Comparison of ENCODE assay signal across 9 mouse cellular contexts in the genomic region with DNA sequence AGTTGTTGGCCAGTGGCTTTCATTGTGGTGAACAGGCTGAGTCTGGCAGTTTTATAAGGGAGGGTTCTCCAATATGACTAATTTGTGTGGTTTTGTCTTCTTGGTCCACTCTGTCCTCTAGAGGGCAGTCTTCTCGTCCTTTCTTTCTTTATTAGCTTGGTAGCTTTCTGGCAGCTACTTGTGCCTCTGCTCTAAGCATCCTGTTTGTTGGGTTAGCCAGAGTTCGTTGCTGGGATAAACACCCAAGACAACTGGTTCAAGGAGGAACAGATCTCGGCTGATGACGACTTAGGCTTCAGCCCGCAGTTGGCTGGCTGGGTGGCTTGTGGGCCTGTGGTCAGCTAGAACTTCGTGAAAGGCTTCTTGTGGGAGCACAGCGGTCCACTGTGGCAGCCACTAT. TPM values are rescaled to one million over a fixed set of nuclear protein-coding genes. Genes with fewer than 3 reads are reported as not detected.
A peak's percentile ranks its signal among the peaks of the same experiment; 100 is the strongest.
DNase-seq lines count a peak whose midpoint lies in the region; ATAC-seq and TF ChIP-seq lines count a peak whose summit lies in the region.
"Had no signal": no experiment of that assay in that cellular context is flagged by ENCODE, and none has a peak within 500 bp of the region (broad histone marks: within the 10 kb centered on the region; RNA-seq: fewer than 3 reads in every experiment).

No protein-coding gene starts in this region.

- WGBS in embryonic facial prominence, embryonic 11.5 days = 38% methylated on average over 7 of the region's 7 CpGs
- WGBS in embryonic facial prominence, embryonic 10.5 days = 36% methylated on average over 7 of the region's 7 CpGs
- WGBS in midbrain, postnatal 0 days = 31% methylated on average over 7 of the region's 7 CpGs
- WGBS in midbrain, embryonic 13.5 days = 32% methylated on average over 7 of the region's 7 CpGs

- H3K4me2 ChIP-seq in embryonic facial prominence, embryonic 11.5 days (ENCODE audit: low read depth, low read length) = no peak overlapping the region
- no peak overlapping the region for H3K4me2 ChIP-seq in midbrain, postnatal 0 days (ENCODE audit: low read depth, low read length, poor library complexity, severe bottlenecking)
- H3K4me2 ChIP-seq in midbrain, embryonic 13.5 days (replicated peaks) = no peak overlapping the region
- H3K4me2 ChIP-seq: limb, embryonic 13.5 days had no signal

- no peak for ATAC-seq in embryonic facial prominence, embryonic 11.5 days (replicated peaks; ENCODE audit: insufficient number of reproducible peaks, low FRiP score, low TSS enrichment, low read depth)
- ATAC-seq in midbrain, postnatal 0 days (ENCODE audit: low FRiP score) = no peak
- no peak for ATAC-seq in midbrain, embryonic 13.5 days

- no peak overlapping the region for H3K9ac ChIP-seq in embryonic facial prominence, embryonic 11.5 days (replicated peaks; ENCODE audit: low read length)
- H3K9ac ChIP-seq in midbrain, postnatal 0 days (replicated peaks; ENCODE audit: low read length, poor library complexity, severe bottlenecking) = no peak overlapping the region
- H3K9ac ChIP-seq in midbrain, embryonic 13.5 days (replicated peaks) = no peak overlapping the region
- H3K9ac ChIP-seq: limb, embryonic 13.5 days had no signal

- no peaks in the 10 kb centered on the region for H3K36me3 ChIP-seq in embryonic facial prominence, embryonic 11.5 days (replicated peaks; ENCODE audit: control insufficient read depth, insufficient read depth, low read depth, low read length)
- H3K36me3 ChIP-seq in embryonic facial prominence, embryonic 10.5 days (replicated peaks) = no peaks in the 10 kb centered on the region
- no peaks in the 10 kb centered on the region for H3K36me3 ChIP-seq in midbrain, postnatal 0 days (ENCODE audit: insufficient read depth, low read length)
- H3K36me3 ChIP-seq in midbrain, embryonic 13.5 days = no peaks in the 10 kb centered on the region
- H3K36me3 ChIP-seq: limb, embryonic 13.5 days had no signal

- peak; percentile 83 for DNase-seq in embryonic facial prominence, embryonic 11.5 days (ENCODE audit: low spot score)
- DNase-seq in embryonic facial prominence, embryonic 10.5 days (ENCODE audit: low spot score) = no peak
- DNase-seq in midbrain, postnatal 0 days (ENCODE audit: low spot score) = peak; percentile 81
- peak; percentile 66 for DNase-seq in embryo, embryonic 10 days (ENCODE audit: low spot score)
- peak; percentile 64 for DNase-seq in kidney, adult 9 months
- DNase-seq in naive thymus-derived CD4-positive, alpha-beta T cell, adult 2 months (ENCODE audit: low read depth) = peak; percentile 34
- DNase-seq in yolk sac, embryonic 10.5 days (ENCODE audit: low spot score) = no peak

- H3K4me3 ChIP-seq in embryonic facial prominence, embryonic 11.5 days (ENCODE audit: low read depth, low read length) = no peak overlapping the region
- H3K4me3 ChIP-seq in embryonic facial prominence, embryonic 10.5 days = no peak overlapping the region
- H3K4me3 ChIP-seq in midbrain, postnatal 0 days (ENCODE audit: low read depth, low read length) = no peak overlapping the region
- H3K4me3 ChIP-seq in midbrain, embryonic 13.5 days (replicated peaks) = no peak overlapping the region
- H3K4me3 ChIP-seq: limb, embryonic 13.5 days had no signal

- H3K27me3 ChIP-seq in embryonic facial prominence, embryonic 11.5 days (ENCODE audit: control insufficient read depth, insufficient read depth, low read length) = no peaks in the 10 kb centered on the region
- H3K27me3 ChIP-seq in embryonic facial prominence, embryonic 10.5 days (replicated peaks; ENCODE audit: low read depth, poor library complexity, severe bottlenecking) = no peaks in the 10 kb centered on the region
- H3K27me3 ChIP-seq in midbrain, postnatal 0 days (ENCODE audit: insufficient read depth, low read length) = no peaks in the 10 kb centered on the region
- no peaks in the 10 kb centered on the region for H3K27me3 ChIP-seq in midbrain, embryonic 13.5 days

- H3K4me1 ChIP-seq in embryonic facial prominence, embryonic 11.5 days (ENCODE audit: control insufficient read depth, insufficient read depth, low read length) = no peaks in the 10 kb centered on the region
- no peaks in the 10 kb centered on the region for H3K4me1 ChIP-seq in embryonic facial prominence, embryonic 10.5 days
- no peaks in the 10 kb centered on the region for H3K4me1 ChIP-seq in midbrain, postnatal 0 days (ENCODE audit: insufficient read depth, low read length)
- no peaks in the 10 kb centered on the region for H3K4me1 ChIP-seq in midbrain, embryonic 13.5 days (replicated peaks)
- H3K4me1 ChIP-seq: limb, embryonic 13.5 days had no signal

- H3K27ac ChIP-seq in embryonic facial prominence, embryonic 11.5 days (replicated peaks; ENCODE audit: low read depth, low read length) = no peak overlapping the region
- no peak overlapping the region for H3K27ac ChIP-seq in embryonic facial prominence, embryonic 10.5 days (replicated peaks)
- H3K27ac ChIP-seq in midbrain, postnatal 0 days (ENCODE audit: low read depth, low read length) = no peak overlapping the region
- H3K27ac ChIP-seq in midbrain, embryonic 13.5 days = no peak overlapping the region
- H3K27ac ChIP-seq: limb, embryonic 13.5 days had no signal

- TF ChIP-seq CTCF in midbrain, postnatal 0 days (IDR thresholded peaks at IDR 0.05) = peak; percentile 70

- no peaks in the 10 kb centered on the region for H3K9me3 ChIP-seq in embryonic facial prominence, embryonic 11.5 days (replicated peaks; ENCODE audit: control insufficient read depth, low read length)
- H3K9me3 ChIP-seq in embryonic facial prominence, embryonic 10.5 days = no peaks in the 10 kb centered on the region
- H3K9me3 ChIP-seq in midbrain, postnatal 0 days (ENCODE audit: low read length) = no peaks in the 10 kb centered on the region
- no peaks in the 10 kb centered on the region for H3K9me3 ChIP-seq in midbrain, embryonic 13.5 days
- H3K9me3 ChIP-seq: limb, embryonic 13.5 days had no signal

RNA-seq across cellular contexts. Expression of a gene that starts 31.0 kb away (rescaled TPM):
- polyA plus RNA-seq in embryonic facial prominence, embryonic 11.5 days (2014; fragmentation: Nextera tagmentation; extraction: Ambion mirVana) = 64.6 and 71.1 TPM in 2 replicates
- 58.1 and 59.8 TPM in 2 replicates for polyA plus RNA-seq in embryonic facial prominence, embryonic 10.5 days (2016; fragmentation: Nextera tagmentation; extraction: Ambion mirVana)
- 23.9 and 31.0 TPM in 2 replicates for total RNA-seq in midbrain, postnatal 0 days (2014; rRNA removed)
- polyA plus RNA-seq in midbrain, postnatal 0 days (2015; fragmentation: Nextera tagmentation; extraction: Ambion mirVana) = 33.8 and 35.1 TPM in 2 replicates
- 41.6 and 49.1 TPM in 2 replicates for polyA plus RNA-seq in midbrain, embryonic 13.5 days (2015; fragmentation: Nextera tagmentation; extraction: Ambion mirVana)

RNA-seq across cellular contexts. Expression of a gene that starts 32.6 kb away (rescaled TPM):
- 13.9 and 16.3 TPM in 2 replicates for polyA plus RNA-seq in embryonic facial prominence, embryonic 11.5 days (2014; fragmentation: Nextera tagmentation; extraction: Ambion mirVana)
- polyA plus RNA-seq in embryonic facial prominence, embryonic 10.5 days (2016; fragmentation: Nextera tagmentation; extraction: Ambion mirVana) = 16.3 and 21.0 TPM in 2 replicates
- total RNA-seq in midbrain, postnatal 0 days (2014; rRNA removed) = 43.8 and 46.9 TPM in 2 replicates
- 21.5 and 22.3 TPM in 2 replicates for polyA plus RNA-seq in midbrain, postnatal 0 days (2015; fragmentation: Nextera tagmentation; extraction: Ambion mirVana)
- 31.8 and 32.8 TPM in 2 replicates for polyA plus RNA-seq in midbrain, embryonic 13.5 days (2015; fragmentation: Nextera tagmentation; extraction: Ambion mirVana)

Comparison
In these comparisons a context has a peak if more than half of its experiments do, and no peak if none do; other contexts are left out.
1. DNase-seq: peak in embryonic facial prominence, embryonic 11.5 days (single experiment), midbrain, postnatal 0 days (single experiment), embryo, embryonic 10 days (single experiment), kidney, adult 9 months (single experiment) and naive thymus-derived CD4-positive, alpha-beta T cell, adult 2 months (single experiment); none in embryonic facial prominence, embryonic 10.5 days (single experiment) and yolk sac, embryonic 10.5 days (single experiment).